8 mouse cellular contexts compared by ENCODE assay signal in the genomic region with DNA sequence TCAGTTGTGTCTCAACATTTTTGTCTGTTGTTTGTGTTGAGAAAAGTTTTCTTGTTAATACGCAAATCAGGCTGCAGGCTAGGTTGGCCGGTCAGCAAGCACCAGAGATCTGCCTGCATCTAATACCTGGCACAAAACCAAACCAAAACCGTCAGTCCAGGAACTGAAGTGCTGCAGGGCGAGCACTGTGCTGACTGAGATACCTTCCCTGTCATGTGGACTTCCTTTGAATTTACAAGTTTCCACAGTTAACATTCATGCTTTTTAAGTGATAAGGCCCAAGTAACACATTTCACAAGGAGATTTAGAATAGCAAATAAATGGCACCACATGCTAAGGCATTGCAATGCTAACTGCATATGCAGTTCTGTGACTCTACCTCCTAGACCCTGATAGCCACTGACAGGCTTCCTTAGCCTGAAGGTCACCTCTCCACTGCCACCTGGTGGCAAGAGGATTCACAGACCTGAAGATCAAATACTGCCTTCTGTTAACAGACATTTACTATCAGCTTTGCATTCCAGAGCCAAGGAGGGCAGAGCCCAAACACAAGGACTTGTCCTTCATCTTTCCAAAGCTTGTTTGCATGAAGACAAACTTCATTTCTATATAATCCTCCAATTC. TPM values are rescaled to one million over a fixed set of nuclear protein-coding genes. Genes with fewer than 3 reads are reported as not detected.
DNase-seq lines count a peak whose midpoint lies in the region; ATAC-seq lines count a peak whose summit lies in the region.

No protein-coding gene starts in this region.

- H3K27ac ChIP-seq in intestine, embryonic 14.5 days (ENCODE audit: low read depth), result no peak overlapping the region
- no peak overlapping the region for H3K27ac ChIP-seq in midbrain, embryonic 13.5 days

- H3K27me3 ChIP-seq in intestine, embryonic 14.5 days (replicated peaks; ENCODE audit: control insufficient read depth, insufficient read depth, low read length), result no peaks in the 10 kb centered on the region
- H3K27me3 ChIP-seq in midbrain, embryonic 13.5 days, result no peaks in the 10 kb centered on the region

- H3K4me1 ChIP-seq in intestine, embryonic 14.5 days (replicated peaks; ENCODE audit: control insufficient read depth, insufficient read depth, low read length), result no peaks in the 10 kb centered on the region
- 0 out of 2 replicates have a peak, but pooled peaks cover 3% of the 10 kb centered on the region for H3K4me1 ChIP-seq in midbrain, embryonic 13.5 days (replicated peaks)

- no peaks in the 10 kb centered on the region for H3K9me3 ChIP-seq in intestine, embryonic 14.5 days (ENCODE audit: control insufficient read depth, low read length)
- no peaks in the 10 kb centered on the region for H3K9me3 ChIP-seq in midbrain, embryonic 13.5 days

- H3K4me3 ChIP-seq in intestine, embryonic 14.5 days (ENCODE audit: low read depth, low read length), result no peak overlapping the region
- H3K4me3 ChIP-seq in midbrain, embryonic 13.5 days (replicated peaks), result no peak overlapping the region

- no peaks in the 10 kb centered on the region for H3K36me3 ChIP-seq in intestine, embryonic 14.5 days (ENCODE audit: control insufficient read depth, insufficient read depth, low read length)
- no peaks in the 10 kb centered on the region for H3K36me3 ChIP-seq in midbrain, embryonic 13.5 days

- peak; percentile 79 for DNase-seq in CD4-positive, CD25-positive, alpha-beta regulatory T cell, adult 2 months (ENCODE audit: low read depth, low spot score)
- DNase-seq in cerebellum, postnatal 36 days, result peak; percentile 81 to 85
- DNase-seq in gastrocnemius, postnatal 10 days, result peak; percentile 69
- peak; percentile 87 for DNase-seq in intestine, embryonic 14.5 days (ENCODE audit: low spot score)
- DNase-seq in left cerebral cortex, postnatal 25 days (ENCODE audit: low spot score in 2 of 2), result peak; percentile 57 to 65
- peak; percentile 33 for DNase-seq in spleen, adult 12 weeks (ENCODE audit: low spot score)

- no peak overlapping the region for H3K9ac ChIP-seq in intestine, embryonic 14.5 days (ENCODE audit: low read length)
- H3K9ac ChIP-seq in midbrain, embryonic 13.5 days (replicated peaks), result no peak overlapping the region

- intact Hi-C loops in left cerebral cortex, postnatal 25 days (cut with DNase I), result loop anchor here (5.0 kb wide), 1 partner anchor 227 kb away; the partner anchor contains the start of gene Dnm1l

- H3K4me2 ChIP-seq in intestine, embryonic 14.5 days (ENCODE audit: low read length), result no peak overlapping the region
- no peak overlapping the region for H3K4me2 ChIP-seq in midbrain, embryonic 13.5 days (replicated peaks)

- no peak for ATAC-seq in CD4-positive, CD25-positive, alpha-beta regulatory T cell, adult 4 months
- ATAC-seq in intestine, embryonic 14.5 days (replicated peaks; ENCODE audit: low FRiP score, low TSS enrichment, low read depth), result peak; percentile 77; the same call in 1 of the 2 replicates
- ATAC-seq in midbrain, embryonic 13.5 days, result peak; percentile 90

- 74% methylated on average over 4 of the region's 4 CpGs for WGBS in intestine, embryonic 14.5 days
- WGBS in midbrain, embryonic 13.5 days, result 75% methylated on average over 4 of the region's 4 CpGs

RNA-seq across cellular contexts. Expression of gene Fgd4, which starts 15.8 kb away (rescaled TPM):
- under 1 TPM in 1 of 2 experiments, not detected in 1; 0.15 TPM for polyA plus RNA-seq in CD4-positive, CD25-positive, alpha-beta regulatory T cell, adult 4 months (2017; shearing (Covaris generic))
- 10 to 100 TPM; 10.9 to 11.8 TPM for total RNA-seq in gastrocnemius, postnatal 10 days (2021)
- polyA plus RNA-seq in intestine, embryonic 14.5 days (2014; fragmentation: Nextera tagmentation; extraction: Ambion mirVana), result 14.6 and 16.1 TPM in 2 replicates
- 10 to 100 TPM; 34.4 to 38.2 TPM for total RNA-seq in left cerebral cortex, postnatal 25 days (2021)
- polyA plus RNA-seq in midbrain, embryonic 13.5 days (2015; fragmentation: Nextera tagmentation; extraction: Ambion mirVana), result 26.2 and 26.8 TPM in 2 replicates

Comparison
In these comparisons a context has a peak if more than half of its experiments do, and no peak if none do; other contexts are left out.
1. DNase-seq: peak in every context shown above with its lines; median percentile 87 in intestine, embryonic 14.5 days; 83 in cerebellum, postnatal 36 days; 79 in CD4-positive, CD25-positive, alpha-beta regulatory T cell, adult 2 months; 69 in gastrocnemius, postnatal 10 days; 61 in left cerebral cortex, postnatal 25 days; 33 in spleen, adult 12 weeks.
2. RNA of gene Fgd4, which starts 15.8 kb away (polyA plus RNA-seq): 26.2 to 26.8 TPM in midbrain, embryonic 13.5 days and 14.6 to 16.1 TPM in intestine, embryonic 14.5 days; 0.15 TPM in CD4-positive, CD25-positive, alpha-beta regulatory T cell, adult 4 months; every median in the first group is over 10 times any median in the second.